ENCODE assay signal across 8 mouse cellular contexts in genomic region chr4:123623742-123624151, GRCm38 (mm10).
A peak's percentile ranks its signal among the peaks of the same experiment; 100 is the strongest.
DNase-seq lines count a peak whose midpoint lies in the region; ATAC-seq and TF ChIP-seq lines count a peak whose summit lies in the region.

No protein-coding gene starts in this region.

- H3K27me3 ChIP-seq in heart, embryonic 14.5 days (ENCODE audit: control insufficient read depth, insufficient read depth, low read length): no peaks in the 10 kb centered on the region

- H3K9ac ChIP-seq in heart, embryonic 14.5 days (ENCODE audit: low read length): no peak overlapping the region
- H3K9ac ChIP-seq in ES-E14 (ENCODE audit: insufficient read depth, low read depth, low read length, poor library complexity, severe bottlenecking): peak overlapping the region; percentile 59; the same call in 1 of the 2 replicates

- WGBS in heart, embryonic 14.5 days: 65% methylated on average over 5 of the region's 5 CpGs
- 21% methylated on average over 5 of the region's 5 CpGs for WGBS in lung, adult 2 months

- no peak for TF ChIP-seq POLR2A in lung, adult 2 months (IDR thresholded peaks at IDR 0.05; ENCODE audit: borderline replicate concordance, extremely low read depth, low read depth, low read length)

- H3K4me1 ChIP-seq in heart, embryonic 14.5 days (ENCODE audit: control insufficient read depth in 2 of 2, insufficient read depth in 2 of 2, low read length in 2 of 2): peaks cover 16 to 42% of the 10 kb centered on the region in 2 experiments
- peaks cover 22 to 43% of the 10 kb centered on the region in 2 experiments for H3K4me1 ChIP-seq in ES-E14 (ENCODE audit: control insufficient read depth in 2 of 2, insufficient read depth in 2 of 2, low read length in 2 of 2, poor library complexity in 1 of 2)
- peaks cover 35% of the 10 kb centered on the region for H3K4me1 ChIP-seq in lung, adult 2 months (ENCODE audit: control insufficient read depth, insufficient read depth, low read length)

- in situ Hi-C loops in ES-E14 (cut with MboI; ENCODE audit: low sequenced_read_pairs in 2 of 2, unreplicated experiment in 2 of 2): no loop called here

- peak overlapping the region; percentile 64 to 84 for H3K27ac ChIP-seq in heart, embryonic 14.5 days (replicated peaks in 1 of 2; ENCODE audit: control insufficient read depth in 1 of 2, insufficient read depth in 1 of 2, low read depth in 2 of 2, low read length in 2 of 2)
- peak overlapping the region; percentile 99 for H3K27ac ChIP-seq in ES-E14 (ENCODE audit: insufficient read depth, low read depth, low read length, poor library complexity, severe bottlenecking)

- 0 out of 2 replicates have a peak overlapping the region, but pooled peaks have one; percentile 30 for H3K4me2 ChIP-seq in heart, embryonic 14.5 days (ENCODE audit: low read length)

- TF ChIP-seq CTCF in lung, adult 2 months (IDR thresholded peaks at IDR 0.05; ENCODE audit: insufficient read depth, low read length): no peak

- H3K36me3 ChIP-seq in heart, embryonic 14.5 days (ENCODE audit: control insufficient read depth, insufficient read depth, low read length): no peaks in the 10 kb centered on the region
- no peaks in the 10 kb centered on the region for H3K36me3 ChIP-seq in ES-E14 (ENCODE audit: control insufficient read depth, insufficient read depth, low read length, poor library complexity, severe bottlenecking)

- DNase-seq in heart, postnatal 36 days: no peak
- no peak for DNase-seq in ES-E14 (ENCODE audit: low read depth, low spot score)
- DNase-seq in cerebellum, postnatal 25 days: peak; percentile 83 to 88
- peak; percentile 75 for DNase-seq in lung, adult 2 months
- DNase-seq in ovary, postnatal 36 days (ENCODE audit: low spot score): no peak
- no peak for DNase-seq in adrenal gland, adult 8-10 months

- H3K4me3 ChIP-seq in heart, embryonic 14.5 days (ENCODE audit: control insufficient read depth in 1 of 2, insufficient read depth in 1 of 2, low read depth in 1 of 2, low read length in 2 of 2): no peak overlapping the region
- H3K4me3 ChIP-seq in ES-E14 (ENCODE audit: insufficient read depth in 1 of 2, low read depth in 1 of 2, low read length in 2 of 2, poor library complexity in 1 of 2, severe bottlenecking in 1 of 2): peak overlapping the region; percentile 2 to 7; a peak in 2 of 4 replicates
- H3K4me3 ChIP-seq in lung, adult 2 months (replicated peaks; ENCODE audit: extremely low read depth, low read depth, low read length): no peak overlapping the region

- intact Hi-C loops in heart, postnatal 36 days (cut with DNase I): no loop called here

- no peak for ATAC-seq in heart, embryonic 14.5 days (ENCODE audit: insufficient number of reproducible peaks, insufficient read depth, low FRiP score, low read depth)
- ATAC-seq in megakaryocyte-erythroid progenitor cell, adult 5-6 weeks (replicated peaks; ENCODE audit: low FRiP score, low TSS enrichment, poor library complexity, severe bottlenecking): no peak

- H3K9me3 ChIP-seq in heart, embryonic 14.5 days (ENCODE audit: control insufficient read depth, low read length): no peaks in the 10 kb centered on the region
- no peaks in the 10 kb centered on the region for H3K9me3 ChIP-seq in ES-E14 (ENCODE audit: control insufficient read depth, insufficient read depth, low read depth, low read length)

TF ChIP-seq in ES-E14, 5 proteins besides CTCF, POLR2A, EP300 and RAD21:
- TF ChIP-seq CHD2 (IDR thresholded peaks at IDR 0.05; ENCODE audit: low read depth, low read length): 0 out of 2 replicates have a peak, but pooled peaks have one; percentile 34
- TF ChIP-seq ZNF384 (IDR thresholded peaks at IDR 0.05; ENCODE audit: low read depth, low read length): no peak
- TF ChIP-seq ZC3H11A (IDR thresholded peaks at IDR 0.05; ENCODE audit: borderline replicate concordance, low read depth, low read length): 0 out of 2 replicates have a peak, but pooled peaks have one; percentile 1
- peak; percentile 61; the same call in 1 of the 2 replicates for TF ChIP-seq MAFK (IDR thresholded peaks at IDR 0.05; ENCODE audit: insufficient read depth, low read depth, low read length)
- no peak for TF ChIP-seq HCFC1 (IDR thresholded peaks at IDR 0.05; ENCODE audit: borderline replicate concordance, insufficient read depth, low read length)
TF ChIP-seq in ES-E14: peak in this region for 3.

Comparison
In these comparisons a context has a peak if more than half of its experiments do, and no peak if none do; other contexts are left out.
1. H3K4me3 ChIP-seq: peak in ES-E14 (2 of 2); none in heart, embryonic 14.5 days (0 of 2) and lung, adult 2 months (single experiment).
2. DNase-seq: peak in cerebellum, postnatal 25 days (2 of 2) and lung, adult 2 months (single experiment); none in heart, postnatal 36 days (0 of 2), ES-E14 (single experiment), ovary, postnatal 36 days (single experiment) and adrenal gland, adult 8-10 months (single experiment).